Mouse (Mus musculus) small intestine, adult 10 weeks (tissue): ENCODE results near the gene Vmn2r-ps159. TPM values are rescaled to one million over a fixed set of nuclear protein-coding genes. Genes with fewer than 3 reads are reported as not detected.

Source experiments
- polyA plus RNA-seq: library from polyadenylated mRNA; stranded (reverse); fragments of 350-450 nt; fragmentation: Illumina TruSeq; extraction: RNeasy Lipid Tissue Mini Kit (QIAGEN cat#74804); gene quantifications from one replicate; pipeline ENCODE4 v1.2.3, GENCODE M21; 2014; ENCODE audit warnings: low replicate concordance

The Vmn2r-ps159 gene
- polyA plus RNA-seq = not detected

GRCm38 (mm10) chr4:156330803-156331202 lies at the start of gene Vmn2r-ps159:
TSS of gene Vmn2r-ps159 (plus strand) at chr4:156331103.

Other genes with a start within 250 kb of the Vmn2r-ps159 start
- 1.2 TPM for gene 9430015G10Rik, start 221.1 kb upstream of the Vmn2r-ps159 start, polyA plus RNA-seq
- not detected for gene Rnf223, start 200.6 kb upstream of the Vmn2r-ps159 start, polyA plus RNA-seq
- gene Agrn, start 133.6 kb upstream of the Vmn2r-ps159 start, polyA plus RNA-seq = 20.5 TPM
- not detected for gene Isg15, start 130.3 kb upstream of the Vmn2r-ps159 start, polyA plus RNA-seq
- gene AW011738, start 127.8 kb upstream of the Vmn2r-ps159 start, polyA plus RNA-seq = 0.67 TPM
- gene Perm1, start 115.2 kb upstream of the Vmn2r-ps159 start, polyA plus RNA-seq = not detected
- 5.9 TPM for gene Plekhn1, start 96.2 kb upstream of the Vmn2r-ps159 start, polyA plus RNA-seq
- 2.5 TPM for gene Noc2l, start 95.1 kb upstream of the Vmn2r-ps159 start, polyA plus RNA-seq
- not detected for gene Samd11, start 75.4 kb upstream of the Vmn2r-ps159 start, polyA plus RNA-seq